Mouse (Mus musculus): ENCODE data around the gene Eftud2.
A peak's percentile ranks its signal among the peaks of the same experiment; 100 is the strongest.

Gene Eftud2

GRCm38 (mm10) chr11:102874801-102875334 lies 5.9 kb downstream of the Eftud2 start:
- no peak for DNase-seq

- peak in 1 of 2 experiments; percentile 50 for DNase-seq
Measured at GRCm38 (mm10) chr11:102864272-102864671, 16.5 kb downstream of the Eftud2 start.

GRCm38 (mm10) chr11:102859933-102860332 lies 20.9 kb downstream of the Eftud2 start:
- DNase-seq: no peak

DNA sequence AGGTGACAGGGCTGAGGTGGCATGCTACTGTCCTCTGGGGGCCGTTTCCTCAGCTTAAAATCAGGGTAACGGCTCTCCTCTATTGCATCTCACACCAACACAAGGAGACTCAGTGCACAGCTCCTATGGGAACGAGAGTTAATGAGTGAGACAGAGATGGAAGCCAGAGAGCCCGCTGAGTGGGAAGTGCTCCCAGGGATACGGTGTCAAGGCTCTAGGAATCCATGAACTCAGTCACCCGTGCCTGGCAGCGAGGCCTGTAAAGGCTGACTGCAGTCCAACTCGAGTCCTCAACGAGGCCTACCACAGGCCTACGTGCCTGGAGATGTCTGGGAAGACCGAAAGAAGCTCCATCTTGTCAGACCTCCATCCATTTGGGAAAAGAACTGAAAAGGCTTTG lies 21.8 kb downstream of the Eftud2 start:
- DNase-seq: no peak

GRCm38 (mm10) chr11:102855941-102856340 lies 24.8 kb downstream of the Eftud2 start:
- no peak for DNase-seq

- DNase-seq: no peak
Measured at GRCm38 (mm10) chr11:102853760-102854159, 27.0 kb downstream of the Eftud2 start.

- DNase-seq: peak in 1 of 2 experiments; percentile 47
Measured at GRCm38 (mm10) chr11:102851883-102852282, 28.9 kb downstream of the Eftud2 start.

- no peak for DNase-seq
Measured at GRCm38 (mm10) chr11:102845926-102846325, 34.9 kb downstream of the Eftud2 start.

DNA sequence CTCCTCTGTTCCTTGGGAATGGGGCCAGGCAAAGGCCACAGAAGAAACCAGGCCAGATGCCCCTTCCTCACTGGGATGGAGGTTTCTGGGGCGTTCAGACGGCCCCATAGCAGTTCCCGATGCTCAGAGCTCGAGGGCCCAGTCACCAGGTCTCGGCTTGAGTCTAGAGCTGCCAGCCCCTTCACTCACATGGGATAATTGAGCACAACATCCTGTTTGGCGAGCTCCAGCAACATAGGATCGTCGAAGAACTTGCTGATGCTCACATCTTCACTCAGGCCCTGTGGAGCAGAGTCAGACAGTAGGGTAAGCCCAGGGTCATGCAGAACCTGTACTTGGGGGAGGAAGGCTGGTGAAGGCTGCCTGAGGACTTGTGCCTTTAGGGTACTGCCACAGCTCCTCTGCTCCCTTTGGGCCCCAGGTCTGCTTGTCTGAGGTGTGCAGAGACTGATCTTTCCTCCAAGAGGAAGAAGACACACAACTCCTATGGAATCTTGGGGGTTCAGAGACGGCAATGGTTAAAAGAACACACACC lies 42.1 kb downstream of the Eftud2 start:
- DNase-seq: no peak

DNA sequence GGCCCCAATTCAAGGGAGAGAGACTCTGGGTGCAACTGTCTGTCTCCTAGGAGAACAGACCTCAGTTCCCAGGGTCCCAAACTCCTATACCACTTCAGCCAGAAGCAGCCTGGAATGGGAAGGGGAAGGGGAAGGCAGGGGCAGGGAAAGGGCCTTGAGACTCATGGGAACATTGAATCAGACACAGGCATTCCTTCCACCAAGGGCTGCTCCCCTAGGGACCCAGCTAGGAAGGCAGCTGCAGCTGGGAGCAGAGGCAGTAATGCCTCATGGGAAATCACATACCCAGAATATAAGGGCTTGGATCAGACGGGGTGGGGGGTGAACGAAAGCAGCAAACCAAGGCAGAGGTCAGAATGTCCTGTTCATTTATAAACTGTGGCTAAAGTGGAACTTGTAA lies 42.7 kb downstream of the Eftud2 start:
- DNase-seq: no peak

DNA sequence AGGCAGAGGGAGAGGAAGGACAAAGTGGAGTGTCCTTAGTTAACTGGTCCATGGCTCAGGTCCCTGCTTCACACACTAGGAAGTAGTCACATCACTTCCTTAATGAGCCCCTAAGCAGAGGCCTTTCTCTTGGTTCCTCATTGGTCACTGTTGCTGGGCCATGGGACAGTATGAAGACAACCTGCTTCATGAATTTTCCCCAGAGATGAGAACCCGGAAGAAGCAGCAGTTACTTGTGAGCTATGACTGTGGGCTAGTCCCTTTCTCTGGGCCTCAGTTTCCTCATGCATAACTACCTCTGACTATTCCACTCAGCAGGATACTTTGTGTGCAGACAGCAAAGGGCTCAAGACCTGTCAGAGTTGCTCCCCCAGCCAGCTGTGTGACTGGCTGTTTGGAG lies 43.4 kb downstream of the Eftud2 start:
- DNase-seq: no peak

DNA sequence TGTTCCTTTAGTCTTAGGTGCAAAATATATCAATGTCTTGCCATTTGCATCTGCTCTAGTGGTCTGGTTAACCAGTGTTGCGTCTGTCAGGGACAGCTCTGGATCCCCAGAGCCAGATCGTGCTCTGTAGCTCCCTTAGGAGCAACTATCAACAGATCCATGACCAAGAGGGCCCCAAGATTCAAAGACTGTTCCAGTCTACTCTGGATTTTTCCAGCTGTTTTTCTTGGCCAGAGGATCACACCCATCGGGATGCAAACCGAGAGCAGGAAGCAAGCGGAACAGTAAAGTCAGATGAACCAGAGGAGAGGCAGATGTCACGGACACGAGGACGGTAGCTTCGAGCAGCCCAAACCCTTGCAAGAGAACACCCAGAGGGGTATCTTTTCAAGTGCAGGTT lies 44.6 kb downstream of the Eftud2 start:
- DNase-seq: no peak

DNA sequence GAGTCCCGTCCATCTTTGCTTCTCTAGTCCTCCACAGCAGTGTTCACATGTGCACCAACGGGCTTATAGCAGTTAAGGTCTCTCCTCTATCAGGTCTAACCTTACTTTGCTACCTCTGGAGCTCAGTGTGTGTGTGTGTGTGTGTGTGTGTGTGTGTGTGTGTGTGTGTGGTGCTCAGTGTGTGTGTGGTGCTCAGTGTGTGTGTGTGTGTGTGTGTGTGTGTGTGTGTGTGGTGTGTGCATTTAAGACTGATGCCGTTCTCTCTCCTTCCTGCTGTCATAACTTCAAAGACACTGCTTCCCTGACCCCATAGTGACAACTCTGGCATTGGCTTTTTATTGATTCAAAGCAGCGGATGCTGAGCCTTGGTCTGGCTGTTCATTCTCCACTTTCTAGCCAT lies 45.2 kb downstream of the Eftud2 start, which contains the start of gene Higd1b:
Gene Higd1b (plus strand): TSS at position 301 of the 400 bp plus-strand sequence.
- no peak for DNase-seq

GRCm38 (mm10) chr11:102834219-102834618 lies 46.6 kb downstream of the Eftud2 start:
- DNase-seq: no peak

DNA sequence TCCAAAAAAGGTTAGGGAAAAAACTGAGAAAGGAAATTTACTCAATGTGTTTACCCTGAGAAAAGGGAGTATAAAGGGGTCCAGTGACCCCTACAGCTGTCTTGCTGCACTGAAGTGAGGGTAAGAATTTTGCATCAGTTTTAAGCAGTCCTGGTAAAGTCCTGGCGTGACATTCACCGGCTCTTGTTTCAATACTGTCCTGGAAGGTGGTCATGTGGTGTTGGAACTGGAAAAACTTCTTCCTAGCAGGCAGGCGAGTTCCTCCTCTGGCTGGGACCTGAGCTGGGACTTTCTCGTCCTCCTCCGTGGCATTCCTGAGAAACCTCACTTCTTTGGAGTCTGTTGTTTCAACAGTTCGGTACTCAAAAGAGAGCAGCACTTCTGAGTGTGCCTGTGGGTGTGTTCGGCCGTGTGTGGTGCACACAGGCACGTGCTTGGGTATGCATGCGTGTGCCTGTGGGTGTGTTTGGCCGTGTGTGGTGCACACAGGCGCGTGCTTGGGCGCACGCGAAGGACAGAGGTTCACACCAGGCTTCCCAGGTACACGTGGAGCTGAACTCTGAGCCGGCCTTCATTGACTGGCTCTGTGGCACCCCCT lies 48.0 kb downstream of the Eftud2 start:
- no peak for DNase-seq

GRCm38 (mm10) chr11:102830276-102830675 lies 50.5 kb downstream of the Eftud2 start:
- no peak for DNase-seq

- no peak for DNase-seq
Measured at GRCm38 (mm10) chr11:102827097-102827496, 53.7 kb downstream of the Eftud2 start.

DNA sequence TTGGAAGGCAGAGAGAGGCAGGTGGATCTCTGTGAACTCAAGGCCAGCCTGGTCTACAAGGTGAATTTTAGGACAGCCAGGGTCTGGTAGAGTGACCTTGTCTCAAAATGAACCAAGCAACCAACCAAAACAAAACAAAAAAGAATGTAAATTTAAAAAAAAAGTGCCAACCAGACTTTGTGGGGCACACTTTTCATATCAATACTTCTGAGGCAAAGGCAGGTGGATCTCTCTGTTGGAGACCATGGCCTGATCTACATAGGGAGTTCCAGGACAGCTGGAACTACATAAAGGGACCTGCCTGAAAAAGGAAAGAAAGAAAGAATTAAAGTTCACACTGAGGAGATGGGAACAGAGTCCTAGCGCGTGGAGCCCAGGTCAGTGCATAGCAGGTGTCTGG lies 54.3 kb downstream of the Eftud2 start:
- DNase-seq: no peak

DNA sequence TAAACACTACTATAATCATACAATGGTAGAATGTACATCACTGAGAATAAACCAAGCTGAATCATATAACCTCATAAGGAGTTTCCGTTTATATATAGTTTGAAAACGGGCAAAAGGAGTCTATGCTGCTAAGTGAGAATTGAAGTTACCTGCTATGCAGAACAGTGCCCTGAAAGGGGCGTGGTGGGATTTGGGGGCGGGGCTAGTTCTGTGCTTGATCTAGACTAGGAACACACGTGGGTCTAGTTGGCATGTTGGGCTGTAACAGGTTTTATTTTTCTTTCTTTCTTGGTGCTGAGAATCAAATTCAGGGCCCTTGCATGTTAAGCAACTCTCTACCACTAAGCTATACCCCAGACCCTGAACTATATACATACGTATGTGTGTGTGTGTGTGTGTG lies 59.6 kb downstream of the Eftud2 start:
- no peak for DNase-seq

- no peak for DNase-seq
Measured at GRCm38 (mm10) chr11:102820432-102820831, 60.4 kb downstream of the Eftud2 start.

DNA sequence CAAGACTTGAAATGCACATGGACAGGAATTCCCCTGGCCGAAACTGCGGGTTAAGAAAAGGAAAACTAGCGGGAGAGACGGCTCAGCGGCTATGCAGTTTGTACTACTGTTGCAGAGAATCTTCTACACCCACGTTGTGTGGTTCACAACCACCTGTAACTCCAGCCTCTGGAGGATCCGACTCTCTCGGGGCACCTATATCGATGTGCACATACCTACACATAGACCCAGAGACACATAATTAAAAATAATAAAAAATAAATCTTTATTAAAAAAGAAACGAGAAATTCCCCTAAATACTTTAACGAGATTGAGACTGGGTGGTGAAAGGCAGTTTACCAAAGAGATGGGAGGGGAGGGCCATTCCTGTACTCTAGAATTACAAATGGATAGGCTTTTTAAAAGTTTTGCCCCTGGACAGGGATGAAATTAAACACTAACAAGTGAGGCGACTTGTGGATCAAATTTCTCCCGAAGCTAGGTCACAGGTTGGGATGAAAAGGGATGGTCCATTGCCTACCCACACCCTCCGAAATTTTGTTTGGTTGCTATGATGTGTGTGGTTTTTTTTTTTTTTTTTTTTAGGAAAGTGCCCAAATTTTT lies 60.9 kb downstream of the Eftud2 start:
- no peak for DNase-seq

DNA sequence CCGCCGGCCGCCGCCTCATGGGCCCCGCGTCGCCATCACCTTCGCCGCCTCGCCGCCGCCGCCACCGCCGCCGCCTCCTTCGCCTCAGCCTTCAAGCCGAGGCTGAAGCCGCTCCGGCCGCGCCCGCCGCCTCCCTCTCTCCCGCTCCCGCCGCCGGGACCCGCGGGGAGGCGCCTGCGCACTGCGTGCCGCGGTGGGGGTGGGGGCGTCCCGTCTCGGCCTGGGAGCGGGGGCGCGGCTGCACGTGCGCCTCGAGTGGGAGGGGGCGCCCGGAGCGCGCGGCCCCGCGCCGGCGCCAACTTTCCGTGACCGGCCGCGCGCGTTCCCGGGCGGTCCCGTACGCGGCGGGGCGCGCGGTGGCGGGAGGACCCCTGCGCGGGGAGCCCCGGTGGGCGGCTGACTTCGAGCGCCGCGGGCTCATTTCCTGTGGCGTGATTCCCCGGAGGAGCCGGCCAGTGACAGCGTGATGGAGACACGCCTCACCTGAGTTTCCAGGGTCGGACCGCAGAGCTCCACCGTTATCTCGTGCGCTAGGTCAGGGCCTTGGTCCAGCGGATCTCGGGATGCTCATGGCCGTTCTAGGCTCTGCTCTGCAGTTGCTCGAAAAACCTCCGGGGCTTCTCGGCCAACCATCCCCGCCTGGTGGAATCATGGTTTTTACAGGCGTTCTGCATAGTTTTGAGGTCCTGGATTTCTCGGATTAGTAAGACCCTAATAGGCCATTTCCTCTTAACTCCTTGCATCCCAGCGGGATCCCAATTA lies 61.6 kb downstream of the Eftud2 start, which contains the start of gene Gjc1:
Gene Gjc1 (minus strand): TSS at position 680 of the 762 bp plus-strand sequence.
- peak in 1 of 2 experiments; percentile 15 for DNase-seq
